Mouse (Mus musculus) neutrophil, adult 65 days (primary cell): ENCODE measurements around the gene Ninj2. TPM values are rescaled to one million over a fixed set of nuclear protein-coding genes. Genes with fewer than 3 reads are reported as not detected.

Experiments used
- total RNA-seq: library from RNA; stranded (reverse); gene quantifications from 2 replicates; pipeline ENCODE4 v1.2.4, GENCODE M21; 2023

Gene Ninj2
- total RNA-seq, result not detected in 2 replicates

GRCm38 (mm10) chr6:120093100-120093499, at the start of gene Ninj2:
Gene Ninj2 (plus strand): TSS chr6:120093350.

Other genes starting within 250 kb of the Ninj2 start
- gene Erc1, start 245.2 kb upstream of the Ninj2 start, total RNA-seq, result 7.2 and 12.4 TPM in 2 replicates
- gene Rad52, start 190.7 kb upstream of the Ninj2 start, total RNA-seq, result 15.5 and 16.9 TPM in 2 replicates
- 236 and 263 TPM in 2 replicates for gene Wnk1, start 54.7 kb upstream of the Ninj2 start, total RNA-seq
- gene D330020A13Rik, start 201.0 kb downstream of the Ninj2 start, total RNA-seq, result not detected in 2 replicates
- gene B4galnt3, start 201.2 kb downstream of the Ninj2 start, total RNA-seq, result not detected in 2 replicates